Mouse (Mus musculus): Measurements from ENCODE around the gene Grb2.
A peak's percentile ranks its signal among the peaks of the same experiment; 100 is the strongest.

DNA sequence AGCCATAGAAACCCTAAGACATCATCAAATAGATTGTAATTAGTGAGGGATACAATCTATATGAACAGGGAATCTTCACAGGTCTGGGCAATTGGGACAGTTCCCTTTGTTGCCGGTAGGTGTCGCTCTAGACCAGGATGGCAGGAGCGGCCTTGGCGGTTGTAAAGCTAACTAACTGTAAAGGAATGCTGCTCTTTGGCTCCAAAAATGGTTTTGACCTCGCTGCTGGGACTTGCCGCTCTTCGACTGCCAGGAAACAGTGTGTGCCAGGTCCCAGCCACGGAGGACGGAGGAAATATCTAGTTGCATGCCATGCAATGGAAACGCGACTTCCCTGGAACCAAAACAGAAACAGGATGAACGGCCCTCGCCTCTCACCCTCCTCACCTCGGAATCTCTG is 14.2 kb upstream of the Grb2 start:
- TF ChIP-seq POLR2A (IDR thresholded peaks at IDR 0.05; ENCODE audit: low read depth, low read length) = no peak
- TF ChIP-seq CTCF (conservative IDR thresholded peaks at IDR 0.05; ENCODE audit: insufficient read depth, insufficient read length, low read depth, low read length) = peak; percentile 98
